Mouse (Mus musculus): ENCODE results near the gene Apol7a. TPM values are rescaled to one million over a fixed set of nuclear protein-coding genes. Genes with fewer than 3 reads are reported as not detected.
"Not testable (repeated sequence)": the region's sequence is repeated elsewhere in the genome, so short reads cannot be mapped to it uniquely, and the experiment has no call there.

Apol7a gene
- polyA plus RNA-seq (2014; fragmentation: Nextera tagmentation; extraction: Ambion mirVana) = not detected in 2 replicates

- not testable (repeated sequence) for H3K9me3 ChIP-seq (ENCODE audit: control insufficient read depth, low read length); H3K4me1 ChIP-seq (ENCODE audit: control insufficient read depth, insufficient read depth, low read length); H3K4me2 ChIP-seq (ENCODE audit: low read depth, low read length); H3K36me3 ChIP-seq (ENCODE audit: control insufficient read depth, insufficient read depth, low read length); ATAC-seq (ENCODE audit: low read depth); H3K27me3 ChIP-seq (ENCODE audit: control insufficient read depth, insufficient read depth, low read length); H3K27ac ChIP-seq (ENCODE audit: low read depth, low read length); H3K9ac ChIP-seq (replicated peaks; ENCODE audit: low read depth, low read length); H3K4me3 ChIP-seq (ENCODE audit: low read depth, low read length)
- 59% methylated on average over 9 of the region's 9 CpGs for WGBS
These were observed at the start of gene Apol7a for GRCm38 (mm10) chr15:77399027-77399426. Apol7a (minus strand) TSS chr15:77399110.

GRCm38 (mm10) chr15:77447392-77447791, 48.5 kb upstream of the Apol7a start, which contains the start of gene Apol7b:
Apol7b (minus strand) TSS chr15:77447492.
- H3K9me3 ChIP-seq (ENCODE audit: control insufficient read depth, low read length); ATAC-seq (ENCODE audit: low read depth); H3K4me1 ChIP-seq (ENCODE audit: control insufficient read depth, insufficient read depth, low read length); H3K4me3 ChIP-seq (ENCODE audit: low read depth, low read length); H3K36me3 ChIP-seq (ENCODE audit: control insufficient read depth, insufficient read depth, low read length); H3K27me3 ChIP-seq (ENCODE audit: control insufficient read depth, insufficient read depth, low read length); H3K9ac ChIP-seq (replicated peaks; ENCODE audit: low read depth, low read length); H3K4me2 ChIP-seq (ENCODE audit: low read depth, low read length); H3K27ac ChIP-seq (ENCODE audit: low read depth, low read length): not testable (repeated sequence)
- WGBS = 93% methylated on average over 2 of the region's 2 CpGs

- no CpG with 5 or more reads among the region's 1 CpGs for WGBS
- not testable (repeated sequence) for H3K9me3 ChIP-seq (ENCODE audit: control insufficient read depth, low read length); ATAC-seq (ENCODE audit: low read depth)
These were observed 46.8 kb upstream of the Apol7a start for GRCm38 (mm10) chr15:77445668-77446067.

GRCm38 (mm10) chr15:77444746-77445145, 45.8 kb upstream of the Apol7a start:
- not testable (repeated sequence) for H3K9ac ChIP-seq (replicated peaks; ENCODE audit: low read depth, low read length); H3K36me3 ChIP-seq (ENCODE audit: control insufficient read depth, insufficient read depth, low read length); ATAC-seq (ENCODE audit: low read depth); H3K9me3 ChIP-seq (ENCODE audit: control insufficient read depth, low read length); H3K27ac ChIP-seq (ENCODE audit: low read depth, low read length); H3K4me2 ChIP-seq (ENCODE audit: low read depth, low read length); H3K4me1 ChIP-seq (ENCODE audit: control insufficient read depth, insufficient read depth, low read length); H3K27me3 ChIP-seq (ENCODE audit: control insufficient read depth, insufficient read depth, low read length); H3K4me3 ChIP-seq (ENCODE audit: low read depth, low read length)
- 71% methylated on average over 7 of the region's 8 CpGs for WGBS

More at GRCm38 (mm10) chr15:77445668-77446067, 46.8 kb upstream of the Apol7a start:
- not testable (repeated sequence) for H3K4me1 ChIP-seq (ENCODE audit: control insufficient read depth, insufficient read depth, low read length); H3K4me3 ChIP-seq (ENCODE audit: low read depth, low read length); H3K36me3 ChIP-seq (ENCODE audit: control insufficient read depth, insufficient read depth, low read length); H3K4me2 ChIP-seq (ENCODE audit: low read depth, low read length); H3K27ac ChIP-seq (ENCODE audit: low read depth, low read length); H3K27me3 ChIP-seq (ENCODE audit: control insufficient read depth, insufficient read depth, low read length); H3K9ac ChIP-seq (replicated peaks; ENCODE audit: low read depth, low read length)

GRCm38 (mm10) chr15:77428690-77429448, 30.0 kb upstream of the Apol7a start:
- 71% methylated on average over 9 of the region's 10 CpGs for WGBS
- not testable (repeated sequence) for H3K9ac ChIP-seq (replicated peaks; ENCODE audit: low read depth, low read length); H3K4me3 ChIP-seq (ENCODE audit: low read depth, low read length); H3K4me2 ChIP-seq (ENCODE audit: low read depth, low read length); ATAC-seq (ENCODE audit: low read depth); H3K9me3 ChIP-seq (ENCODE audit: control insufficient read depth, low read length); H3K36me3 ChIP-seq (ENCODE audit: control insufficient read depth, insufficient read depth, low read length); H3K27ac ChIP-seq (ENCODE audit: low read depth, low read length); H3K4me1 ChIP-seq (ENCODE audit: control insufficient read depth, insufficient read depth, low read length); H3K27me3 ChIP-seq (ENCODE audit: control insufficient read depth, insufficient read depth, low read length)

GRCm38 (mm10) chr15:77422925-77423324, 24.0 kb upstream of the Apol7a start:
- not testable (repeated sequence) for H3K36me3 ChIP-seq (ENCODE audit: control insufficient read depth, insufficient read depth, low read length); ATAC-seq (ENCODE audit: low read depth); H3K27ac ChIP-seq (ENCODE audit: low read depth, low read length); H3K4me1 ChIP-seq (ENCODE audit: control insufficient read depth, insufficient read depth, low read length); H3K27me3 ChIP-seq (ENCODE audit: control insufficient read depth, insufficient read depth, low read length); H3K9ac ChIP-seq (replicated peaks; ENCODE audit: low read depth, low read length); H3K4me3 ChIP-seq (ENCODE audit: low read depth, low read length); H3K4me2 ChIP-seq (ENCODE audit: low read depth, low read length); H3K9me3 ChIP-seq (ENCODE audit: control insufficient read depth, low read length)
- WGBS = 86% methylated on average over 3 of the region's 7 CpGs

GRCm38 (mm10) chr15:77419657-77420056, 20.7 kb upstream of the Apol7a start:
- WGBS = no CpG with 5 or more reads among the region's 3 CpGs
- H3K9me3 ChIP-seq (ENCODE audit: control insufficient read depth, low read length); H3K36me3 ChIP-seq (ENCODE audit: control insufficient read depth, insufficient read depth, low read length); H3K4me1 ChIP-seq (ENCODE audit: control insufficient read depth, insufficient read depth, low read length); H3K4me2 ChIP-seq (ENCODE audit: low read depth, low read length); H3K27me3 ChIP-seq (ENCODE audit: control insufficient read depth, insufficient read depth, low read length); H3K27ac ChIP-seq (ENCODE audit: low read depth, low read length); H3K9ac ChIP-seq (replicated peaks; ENCODE audit: low read depth, low read length); ATAC-seq (ENCODE audit: low read depth); H3K4me3 ChIP-seq (ENCODE audit: low read depth, low read length): not testable (repeated sequence)

GRCm38 (mm10) chr15:77416655-77417333, 17.9 kb upstream of the Apol7a start:
- H3K9ac ChIP-seq (replicated peaks; ENCODE audit: low read depth, low read length); H3K4me3 ChIP-seq (ENCODE audit: low read depth, low read length); H3K9me3 ChIP-seq (ENCODE audit: control insufficient read depth, low read length); H3K27ac ChIP-seq (ENCODE audit: low read depth, low read length); H3K4me1 ChIP-seq (ENCODE audit: control insufficient read depth, insufficient read depth, low read length); H3K27me3 ChIP-seq (ENCODE audit: control insufficient read depth, insufficient read depth, low read length); H3K36me3 ChIP-seq (ENCODE audit: control insufficient read depth, insufficient read depth, low read length); H3K4me2 ChIP-seq (ENCODE audit: low read depth, low read length); ATAC-seq (ENCODE audit: low read depth): not testable (repeated sequence)
- 21% methylated on average over 2 of the region's 10 CpGs for WGBS

- H3K4me2 ChIP-seq (ENCODE audit: low read depth, low read length); H3K4me3 ChIP-seq (ENCODE audit: low read depth, low read length); H3K9ac ChIP-seq (replicated peaks; ENCODE audit: low read depth, low read length); H3K36me3 ChIP-seq (ENCODE audit: control insufficient read depth, insufficient read depth, low read length); H3K27me3 ChIP-seq (ENCODE audit: control insufficient read depth, insufficient read depth, low read length); H3K9me3 ChIP-seq (ENCODE audit: control insufficient read depth, low read length); ATAC-seq (ENCODE audit: low read depth); H3K27ac ChIP-seq (ENCODE audit: low read depth, low read length); H3K4me1 ChIP-seq (ENCODE audit: control insufficient read depth, insufficient read depth, low read length): not testable (repeated sequence)
- WGBS = 75% methylated on average over 2 of the region's 2 CpGs
These were observed 16.7 kb upstream of the Apol7a start for GRCm38 (mm10) chr15:77415653-77416052.
